Mouse (Mus musculus): ENCODE measurements at regions not wholly inside any gene's neighbourhood (a gene's known extent, or its start where the extent isn't known, plus 50 kb on each side); places are given as distances from the start of the nearest gene placed in this dataset.

GRCm38 (mm10) chr8:87131716-87132115 is 246.7 kb upstream of the N4bp1 start:
- TF ChIP-seq POLR2A (IDR thresholded peaks at IDR 0.05; ENCODE audit: low read depth, low read length) (no peak), CTCF (IDR thresholded peaks at IDR 0.05; ENCODE audit: borderline replicate concordance, insufficient read depth, low read length) (no peak)

All from embryonic fibroblast, embryonic 13.5 days (primary cell).